Mouse (Mus musculus) neural tube, embryonic 13.5 days (tissue): ENCODE data around the gene Clcf1. TPM values are rescaled to one million over a fixed set of nuclear protein-coding genes. Genes with fewer than 3 reads are reported as not detected.

Experiments used
- ATAC-seq: fragments of 200-750 bp; cut with Nextera tagmentation; 2 replicates; pipeline ENCODE4 v1.8.0; 2017; ENCODE audit warnings: low read depth, mild to moderate bottlenecking, moderate TSS enrichment, moderate library complexity
- H3K27ac ChIP-seq: fragments of 300-500 bp; sonication (generic); replicated peaks from 2 replicates; pipeline ENCODE4 v1.5.1; 2015; ENCODE audit warnings: moderate library complexity, mild to moderate bottlenecking, inconsistent platforms
- H3K27me3 ChIP-seq: fragments of 300-500 bp; sonication (generic); 2 replicates; pipeline ENCODE4 v1.6.1; 2015; ENCODE audit warnings: mild to moderate bottlenecking, inconsistent platforms
- H3K36me3 ChIP-seq: fragments of 300-500 bp; sonication (generic); 2 replicates; pipeline ENCODE4 v1.6.1; 2015; ENCODE audit warnings: mild to moderate bottlenecking, inconsistent platforms
- H3K4me1 ChIP-seq: fragments of 300-500 bp; sonication (generic); replicated peaks from 2 replicates; pipeline ENCODE4 v1.6.1; 2015; ENCODE audit warnings: inconsistent platforms
- H3K4me2 ChIP-seq: fragments of 300-500 bp; sonication (generic); 2 replicates; pipeline ENCODE4 v1.6.1; 2015; ENCODE audit warnings: inconsistent platforms, mild to moderate bottlenecking, moderate library complexity
- H3K4me3 ChIP-seq: fragments of 300-500 bp; sonication (generic); 2 replicates; pipeline ENCODE4 v1.5.1; 2015; ENCODE audit warnings: mild to moderate bottlenecking, inconsistent platforms
- H3K9ac ChIP-seq: fragments of 300-500 bp; sonication (generic); 2 replicates; pipeline ENCODE4 v1.6.1; 2015; ENCODE audit warnings: moderate library complexity, mild to moderate bottlenecking, inconsistent platforms
- H3K9me3 ChIP-seq: fragments of 300-500 bp; sonication (generic); 2 replicates; pipeline ENCODE4 v1.6.1; 2016; ENCODE audit warnings: inconsistent platforms
- WGBS: fragments of 180-500 bp; shearing (Covaris S2); methylation state at CpG from one replicate; pipeline ENCODE4 v1.1.7; 2015; 5-methylcytosine and 5-hydroxymethylcytosine counted together
- polyA plus RNA-seq: library from polyadenylated mRNA; unstranded; fragments of >200 nt; fragmentation: Nextera tagmentation; extraction: Ambion mirVana; gene quantifications from 2 replicates; pipeline ENCODE4 v1.2.1, GENCODE M21; 2015

Gene Clcf1
- polyA plus RNA-seq, 1 experiment from 2014 or later, result 0.67 TPM

- no peak for ATAC-seq
- Histone ChIP-seq H3K27me3 (no peaks in the 10 kb centered on the region), H3K4me2 (no peak overlapping the region), H3K27ac (0 out of 2 replicates have a peak overlapping the region, but pooled peaks have one; percentile 1), H3K9ac (0 out of 2 replicates have a peak overlapping the region, but pooled peaks have one; percentile 12), H3K4me1 (peaks cover 48% of the 10 kb centered on the region), H3K4me3 (no peak overlapping the region), H3K9me3 (no peaks in the 10 kb centered on the region), H3K36me3 (peaks cover 62% of the 10 kb centered on the region)
- WGBS, result 80% methylated on average over 12 of the region's 12 CpGs
Observed at GRCm38 (mm10) chr19:4194776-4195650, 19.0 kb upstream of the Clcf1 start.

GRCm38 (mm10) chr19:4196048-4196447 is 18.0 kb upstream of the Clcf1 start:
- 0 out of 2 replicates have a peak overlapping the region, but pooled peaks have one; percentile 26 for H3K9ac ChIP-seq
- no peaks in the 10 kb centered on the region for H3K27me3 ChIP-seq
- peak overlapping the region; percentile 49; the same call in 1 of the 2 replicates for H3K27ac ChIP-seq
- no peak overlapping the region for H3K4me3 ChIP-seq
- peaks cover 64% of the 10 kb centered on the region for H3K36me3 ChIP-seq
- no peaks in the 10 kb centered on the region for H3K9me3 ChIP-seq
- no peak for ATAC-seq
- H3K4me2 ChIP-seq, result no peak overlapping the region
- peaks cover 59% of the 10 kb centered on the region for H3K4me1 ChIP-seq
- WGBS, result 56% methylated on average over 2 of the region's 2 CpGs

DNA sequence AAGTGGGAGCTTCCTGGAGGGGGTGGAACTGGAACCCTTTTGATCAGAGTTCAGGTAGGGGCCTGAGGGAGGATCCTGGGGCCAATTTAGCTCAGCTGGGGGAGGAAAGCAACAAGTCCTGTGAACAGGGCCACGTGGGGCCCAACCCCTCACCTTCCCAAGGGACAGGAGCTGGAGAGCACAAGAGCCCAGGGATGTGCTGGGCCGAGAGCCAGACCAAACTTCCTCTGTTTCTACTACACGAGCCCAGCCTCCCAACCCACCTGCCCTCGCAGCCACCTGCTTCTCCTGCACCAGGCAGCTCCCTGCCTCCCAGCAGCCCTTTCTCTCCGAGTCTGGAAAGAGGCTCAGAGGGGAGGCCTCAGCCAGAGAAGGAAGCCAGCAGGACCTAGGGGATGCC is 17.5 kb upstream of the Clcf1 start:
- WGBS, result 27% methylated on average over 5 of the region's 5 CpGs
- ATAC-seq, result no peak
- Histone ChIP-seq H3K36me3 (peaks cover 64% of the 10 kb centered on the region), H3K4me3 (no peak overlapping the region), H3K9ac (no peak overlapping the region), H3K4me1 (peaks cover 57% of the 10 kb centered on the region), H3K4me2 (no peak overlapping the region), H3K9me3 (no peaks in the 10 kb centered on the region), H3K27ac (no peak overlapping the region; the same call in 1 of the 2 replicates), H3K27me3 (no peaks in the 10 kb centered on the region)

DNA sequence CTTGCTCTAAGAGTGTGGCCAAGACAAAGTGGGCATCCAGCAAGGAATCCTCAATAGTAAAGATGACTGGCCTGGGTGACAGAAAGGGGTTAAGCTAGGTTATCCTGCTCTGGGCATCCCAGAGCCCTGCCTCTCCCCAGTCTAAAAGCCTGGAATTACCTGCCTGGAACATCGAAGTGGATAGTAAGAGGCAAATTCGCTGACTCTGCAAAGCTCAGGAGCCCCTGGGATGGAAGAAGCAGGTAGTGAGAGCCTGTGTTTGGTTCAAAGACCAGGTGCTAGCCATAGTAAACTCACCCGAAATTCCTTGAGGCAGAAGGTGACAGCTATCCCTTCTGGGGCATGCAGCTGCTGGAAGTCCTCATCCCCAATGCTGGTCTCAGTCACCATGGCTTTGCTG is 16.9 kb upstream of the Clcf1 start:
- H3K4me2 ChIP-seq, result no peak overlapping the region
- peaks cover 64% of the 10 kb centered on the region for H3K36me3 ChIP-seq
- no peak overlapping the region for H3K9ac ChIP-seq
- H3K9me3 ChIP-seq, result no peaks in the 10 kb centered on the region
- no peak overlapping the region for H3K4me3 ChIP-seq
- 74% methylated on average over 3 of the region's 3 CpGs for WGBS
- no peaks in the 10 kb centered on the region for H3K27me3 ChIP-seq
- peaks cover 59% of the 10 kb centered on the region for H3K4me1 ChIP-seq
- H3K27ac ChIP-seq, result no peak overlapping the region
- ATAC-seq, result no peak

GRCm38 (mm10) chr19:4201291-4201909 is 12.6 kb upstream of the Clcf1 start, which contains the start of gene Rad9a:
TSS of gene Rad9a (minus strand) at chr19:4201662.
- ATAC-seq, result peak; percentile 86

DNA sequence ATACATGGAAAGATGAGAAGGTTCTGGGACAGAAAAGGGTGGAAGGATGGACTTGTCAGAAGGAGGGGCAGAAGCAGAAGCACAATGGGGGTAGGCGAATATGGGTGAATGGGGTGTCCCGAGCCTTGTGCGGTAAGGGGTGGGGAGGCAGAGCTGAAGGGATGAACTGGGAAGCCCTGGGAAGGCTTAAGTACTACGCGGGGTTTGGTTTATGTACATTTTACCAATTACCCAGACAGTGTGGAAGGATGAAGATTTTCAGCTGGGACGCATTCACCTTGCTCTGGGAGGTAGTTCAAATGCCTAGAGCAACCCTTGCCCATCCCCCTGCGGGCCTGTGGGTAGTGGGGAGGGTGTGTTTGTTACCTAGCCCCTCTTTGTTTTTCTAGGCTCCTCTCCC is 11.9 kb upstream of the Clcf1 start:
- Histone ChIP-seq H3K4me3 (peak overlapping the region; percentile 68), H3K36me3 (peaks cover 23% of the 10 kb centered on the region), H3K27me3 (peaks cover 20% of the 10 kb centered on the region), H3K27ac (peak overlapping the region; percentile 59; the same call in 1 of the 2 replicates), H3K9ac (peak overlapping the region; percentile 81), H3K4me2 (peak overlapping the region; percentile 97), H3K4me1 (peaks cover 26% of the 10 kb centered on the region), H3K9me3 (no peaks in the 10 kb centered on the region)
- 0 out of 2 replicates have a peak, but pooled peaks have one; percentile 15 for ATAC-seq
- WGBS, result 28% methylated on average over 7 of the region's 7 CpGs

More at GRCm38 (mm10) chr19:4201291-4201909, 12.6 kb upstream of the Clcf1 start, which contains the start of gene Rad9a:
- Histone ChIP-seq H3K36me3 (peaks cover 31% of the 10 kb centered on the region), H3K27me3 (peaks cover 20% of the 10 kb centered on the region), H3K27ac (peak within 1 kb of the TSS; percentile 59), H3K4me3 (peak within 1 kb of the TSS; percentile 68), H3K4me1 (peaks cover 32% of the 10 kb centered on the region), H3K9me3 (no peaks in the 10 kb centered on the region), H3K9ac (peak within 1 kb of the TSS; percentile 88), H3K4me2 (peak within 1 kb of the TSS; percentile 97)
- WGBS, result 0% methylated on average over 34 of the region's 34 CpGs

- ATAC-seq, result no peak
- H3K27ac ChIP-seq, result no peak overlapping the region
Observed at GRCm38 (mm10) chr19:4203148-4203547, 10.9 kb upstream of the Clcf1 start.

DNA sequence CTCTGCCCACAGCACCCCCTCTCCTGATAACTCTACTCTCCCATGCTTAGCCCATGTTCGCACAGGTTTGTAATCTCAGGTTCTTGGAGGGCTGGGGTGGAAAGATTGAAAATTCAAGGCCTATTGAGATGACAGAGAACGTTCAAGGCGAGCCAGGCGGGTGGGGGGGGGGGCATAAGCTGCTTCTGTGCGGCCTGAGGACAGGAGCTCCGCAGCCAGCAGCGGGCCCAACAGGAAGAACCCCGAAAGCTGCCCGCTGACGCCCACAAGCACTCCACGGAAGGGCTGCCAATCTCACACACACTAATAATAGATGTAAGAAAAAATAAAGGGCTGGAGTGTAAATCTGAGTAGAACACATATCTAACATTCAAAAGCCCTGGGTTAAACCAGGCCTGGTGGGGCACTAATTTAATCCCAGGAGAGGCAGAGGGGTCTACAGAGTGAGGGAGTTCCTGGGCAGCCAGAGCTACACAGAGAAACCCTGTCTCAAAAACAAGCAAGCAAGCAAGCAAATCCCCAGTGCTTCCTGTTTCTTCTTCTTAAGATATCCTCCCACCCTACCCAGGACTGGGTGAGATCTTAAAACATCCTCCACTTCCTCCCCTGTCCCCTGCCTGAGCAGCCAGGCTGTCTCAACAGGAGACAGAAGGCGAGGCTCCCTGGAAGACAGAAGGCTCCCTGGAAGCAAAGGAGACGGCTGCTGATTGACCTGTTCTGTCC is 10.3 kb upstream of the Clcf1 start:
- H3K4me3 ChIP-seq, result no peak overlapping the region
- 65% methylated on average over 13 of the region's 13 CpGs for WGBS
- H3K4me1 ChIP-seq, result peaks cover 26% of the 10 kb centered on the region
- H3K36me3 ChIP-seq, result peaks cover 11% of the 10 kb centered on the region
- ATAC-seq, result no peak
- H3K27ac ChIP-seq, result no peak overlapping the region
- H3K9ac ChIP-seq, result no peak overlapping the region
- no peaks in the 10 kb centered on the region for H3K9me3 ChIP-seq
- no peak overlapping the region for H3K4me2 ChIP-seq
- peaks cover 23% of the 10 kb centered on the region for H3K27me3 ChIP-seq

More at GRCm38 (mm10) chr19:4203148-4203547, 10.9 kb upstream of the Clcf1 start:
- H3K4me3 ChIP-seq, result no peak overlapping the region
- H3K9me3 ChIP-seq, result no peaks in the 10 kb centered on the region
- H3K4me2 ChIP-seq, result peak overlapping the region; percentile 97; the same call in 1 of the 2 replicates
- peaks cover 23% of the 10 kb centered on the region for H3K27me3 ChIP-seq
- peaks cover 14% of the 10 kb centered on the region for H3K36me3 ChIP-seq
- H3K9ac ChIP-seq, result no peak overlapping the region
- whole genome bisulfite sequencing, result 70% methylated on average over 3 of the region's 3 CpGs
- H3K4me1 ChIP-seq, result peaks cover 26% of the 10 kb centered on the region

DNA sequence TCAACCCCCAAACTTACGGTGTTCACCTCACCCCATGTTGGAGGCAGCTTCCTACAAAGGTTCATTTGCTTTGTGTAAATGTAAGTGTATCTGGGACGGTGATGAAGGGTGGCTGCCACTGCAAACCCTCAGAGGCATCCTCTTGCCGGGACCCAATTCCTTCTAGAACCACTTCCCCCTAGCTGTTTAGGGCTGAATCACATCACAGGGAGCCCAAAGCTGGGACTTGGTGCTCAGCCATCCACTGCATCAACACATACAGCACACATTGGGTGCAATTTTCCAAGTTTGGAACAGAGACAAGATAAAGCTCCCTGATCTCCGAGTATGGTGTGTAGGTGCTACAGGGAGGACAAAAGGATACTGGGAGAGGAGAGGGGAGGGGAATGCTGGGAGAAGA is 9.1 kb upstream of the Clcf1 start:
- Histone ChIP-seq H3K4me1 (peaks cover 25% of the 10 kb centered on the region), H3K9ac (no peak overlapping the region), H3K4me3 (no peak overlapping the region), H3K36me3 (peaks cover 3% of the 10 kb centered on the region; the same call in 1 of the 2 replicates), H3K27ac (no peak overlapping the region), H3K27me3 (peaks cover 26% of the 10 kb centered on the region), H3K4me2 (no peak overlapping the region), H3K9me3 (no peaks in the 10 kb centered on the region)
- ATAC-seq, result no peak
- WGBS, result 66% methylated on average over 3 of the region's 4 CpGs

GRCm38 (mm10) chr19:4206971-4207370 is 7.1 kb upstream of the Clcf1 start:
- H3K4me2 ChIP-seq, result no peak overlapping the region
- H3K27me3 ChIP-seq, result peaks cover 40% of the 10 kb centered on the region
- no peak for ATAC-seq
- H3K36me3 ChIP-seq, result no peaks in the 10 kb centered on the region
- 0% methylated on average over 2 of the region's 2 CpGs for WGBS
- no peaks in the 10 kb centered on the region for H3K9me3 ChIP-seq
- H3K4me1 ChIP-seq, result peaks cover 9% of the 10 kb centered on the region
- H3K27ac ChIP-seq, result no peak overlapping the region
- no peak overlapping the region for H3K4me3 ChIP-seq
- H3K9ac ChIP-seq, result 0 out of 2 replicates have a peak overlapping the region, but pooled peaks have one; percentile 43

DNA sequence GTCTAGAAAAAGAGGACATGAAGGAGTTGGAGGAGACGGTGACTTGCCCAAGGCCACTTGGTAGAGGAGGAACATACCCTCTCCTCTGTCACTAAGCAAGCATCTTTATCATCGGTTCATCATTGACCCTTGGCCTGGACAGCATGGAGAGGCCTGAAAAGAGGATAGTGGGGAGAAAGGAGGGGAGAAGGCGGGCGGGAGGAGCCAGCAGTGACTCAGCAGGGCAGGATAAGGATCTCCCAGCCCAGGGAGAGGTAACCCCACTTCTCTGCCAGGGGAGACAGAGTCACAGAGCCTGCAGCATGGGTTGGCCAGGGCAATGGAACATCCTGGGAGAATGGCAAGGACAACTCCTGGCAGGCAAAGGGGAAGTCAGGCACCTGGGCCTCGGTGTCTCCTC is 5.5 kb upstream of the Clcf1 start:
- no peaks in the 10 kb centered on the region for H3K9me3 ChIP-seq
- H3K4me3 ChIP-seq, result no peak overlapping the region
- H3K9ac ChIP-seq, result no peak overlapping the region
- no peak overlapping the region for H3K4me2 ChIP-seq
- no peak overlapping the region for H3K27ac ChIP-seq
- peaks cover 9% of the 10 kb centered on the region for H3K4me1 ChIP-seq
- 69% methylated on average over 5 of the region's 5 CpGs for WGBS
- ATAC-seq, result no peak
- H3K36me3 ChIP-seq, result no peaks in the 10 kb centered on the region
- H3K27me3 ChIP-seq, result peaks cover 56% of the 10 kb centered on the region
